In the genomic region with DNA sequence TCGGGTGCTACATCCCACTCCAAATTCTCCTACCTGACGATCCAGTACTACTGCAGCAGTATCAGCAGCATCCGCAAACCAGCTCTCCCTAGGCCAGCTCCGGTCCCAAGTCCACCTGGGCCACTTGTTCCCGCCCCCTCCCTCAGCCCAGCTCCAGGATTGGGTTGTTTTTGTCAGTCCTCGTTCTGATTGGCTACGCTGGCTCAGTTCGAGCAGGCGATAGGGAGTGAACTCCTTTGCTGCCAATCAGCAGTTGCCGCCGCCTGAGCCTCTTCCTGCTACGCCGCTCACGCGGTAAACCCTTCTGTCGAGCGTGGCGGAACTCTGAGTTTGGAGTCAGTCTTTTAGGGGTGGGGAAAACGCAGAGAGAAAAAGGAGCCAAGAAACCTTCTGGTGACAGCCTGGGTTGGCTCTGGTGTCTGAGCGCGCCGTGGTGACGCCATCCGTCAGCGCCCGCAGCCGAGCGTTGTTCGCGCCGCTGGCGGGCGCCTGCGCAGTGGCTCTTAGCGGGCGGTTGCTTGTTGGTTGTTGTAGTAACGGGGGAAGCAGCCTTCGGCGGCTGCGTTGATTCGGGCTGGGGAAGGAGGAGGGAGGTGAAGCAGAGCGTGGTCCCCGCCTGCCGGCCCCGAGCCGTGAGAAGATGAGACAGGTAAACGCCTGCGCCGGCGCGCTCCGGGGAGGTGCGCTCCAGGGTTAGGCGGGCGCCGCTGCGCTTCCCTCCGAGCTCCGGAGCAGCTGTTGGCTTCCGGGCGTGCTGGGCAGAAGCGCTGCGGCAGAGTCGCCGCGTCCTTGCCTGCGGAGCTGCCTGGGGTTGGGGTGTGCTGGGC, we compare ENCODE assay signal across 8 mouse cellular contexts. TPM values are rescaled to one million over a fixed set of nuclear protein-coding genes. Genes with fewer than 3 reads are reported as not detected.
DNase-seq lines count a peak whose midpoint lies in the region; ATAC-seq and TF ChIP-seq lines count a peak whose summit lies in the region.

Erg28 (minus strand) TSS at position 113 of the 827 bp plus-strand sequence.
Ttll5 (plus strand) TSS at position 222 of the 827 bp plus-strand sequence.

- H3K9me3 ChIP-seq in megakaryocyte, embryonic 14.5 days = no peaks in the 10 kb centered on the region

- peaks cover 1% of the 10 kb centered on the region; the same call in 1 of the 2 replicates for H3K4me1 ChIP-seq in cortical plate, adult 2 months (ENCODE audit: control insufficient read depth, insufficient read depth, low read length)
- H3K4me1 ChIP-seq in megakaryocyte, embryonic 14.5 days = peaks cover 58% of the 10 kb centered on the region

- TF ChIP-seq POLR2A in cortical plate, adult 2 months (IDR thresholded peaks at IDR 0.05; ENCODE audit: extremely low read depth, insufficient read depth, low read length) = peak; percentile 94

- H3K27me3 ChIP-seq in megakaryocyte, embryonic 14.5 days (replicated peaks) = no peaks in the 10 kb centered on the region

- DNase-seq in gastrocnemius, adult 8-10 months (ENCODE audit: low spot score in 2 of 2) = peak; percentile 84 to 91
- DNase-seq in hindlimb bud, embryonic 11.5 days (ENCODE audit: extremely low spot score, low read depth, low spot score) = peak; percentile 90
- DNase-seq in left cerebral cortex, adult 8-10 months (ENCODE audit: low spot score in 2 of 2) = peak; percentile 96 to 98
- peak; percentile 97 for DNase-seq in right cerebral cortex, postnatal 10 days (ENCODE audit: low spot score in 2 of 2)
- peak; percentile 89 for DNase-seq in urinary bladder, postnatal 25 days (ENCODE audit: low spot score)

- peaks cover 59% of the 10 kb centered on the region for H3K36me3 ChIP-seq in megakaryocyte, embryonic 14.5 days (replicated peaks; ENCODE audit: low read length)

- H3K27ac ChIP-seq in cortical plate, adult 2 months (ENCODE audit: insufficient read depth, low read length) = peak within 1 kb of the TSS; percentile 49

- TF ChIP-seq CTCF in cortical plate, adult 2 months (IDR thresholded peaks at IDR 0.05; ENCODE audit: extremely low read depth, insufficient read depth, low read length) = no peak

- peak within 1 kb of the TSS; percentile 47 for H3K4me3 ChIP-seq in cortical plate, adult 2 months (ENCODE audit: insufficient read depth, low read length)
- peak within 1 kb of the TSS; percentile 97 for H3K4me3 ChIP-seq in megakaryocyte, embryonic 14.5 days (replicated peaks)

- peak; percentile 96 for ATAC-seq in activated CD4-positive, CD25-positive, alpha-beta regulatory T cell, adult 4 months

RNA-seq across cellular contexts. Expression of gene Erg28, which starts in this region (rescaled TPM):
- polyA plus RNA-seq in activated CD4-positive, CD25-positive, alpha-beta regulatory T cell, adult 4 months (2017; shearing (Covaris generic)) = 100 to 1,000 TPM; 149 to 162 TPM
- polyA plus RNA-seq in cortical plate, adult 2 months (2012; rRNA removed) = 54.5 and 59.0 TPM in 2 replicates
- 1 to 10 TPM; 1.5 to 4.5 (median 3.4) TPM for total RNA-seq in gastrocnemius, adult 8-10 months (2022)
- total RNA-seq in left cerebral cortex, adult 8-10 months (2022) = 10 to 100 TPM; 53.3 to 60.9 (median 58.4) TPM
- polyA plus RNA-seq in megakaryocyte, embryonic 14.5 days (2012; ENCODE audit: insufficient read depth, low replicate concordance) = 4.6 TPM in 1 of 2 replicates, not detected in the other

RNA-seq across cellular contexts. Expression of gene Ttll5, which starts in this region (rescaled TPM):
- 10 to 100 TPM in 1 of 2 experiments, 1 to 10 TPM in 1; 8.3 to 10.4 TPM for polyA plus RNA-seq in activated CD4-positive, CD25-positive, alpha-beta regulatory T cell, adult 4 months (2017; shearing (Covaris generic))
- polyA plus RNA-seq in cortical plate, adult 2 months (2012; rRNA removed) = 30.6 and 31.2 TPM in 2 replicates
- total RNA-seq in gastrocnemius, adult 8-10 months (2022) = 1 to 10 TPM; 4.6 to 6.3 (median 5.7) TPM
- total RNA-seq in left cerebral cortex, adult 8-10 months (2022) = 10 to 100 TPM; 42.6 to 50.6 (median 49.4) TPM
- polyA plus RNA-seq in megakaryocyte, embryonic 14.5 days (2012; ENCODE audit: insufficient read depth, low replicate concordance) = 5.8 and 6.6 TPM in 2 replicates

Comparison
In these comparisons a context has a peak if more than half of its experiments do, and no peak if none do; other contexts are left out.
1. Peak in every context shown above with its lines: DNase-seq, ATAC-seq, H3K4me3 ChIP-seq and H3K27ac ChIP-seq.
2. RNA of gene Erg28 (total RNA-seq): 53.3 to 60.9 TPM in left cerebral cortex, adult 8-10 months; 1.5 to 4.5 TPM in gastrocnemius, adult 8-10 months; every median in the first group is over 4 times any median in the second.
3. RNA of gene Ttll5 (total RNA-seq): 42.6 to 50.6 TPM in left cerebral cortex, adult 8-10 months; 4.6 to 6.3 TPM in gastrocnemius, adult 8-10 months; every median in the first group is over 4 times any median in the second.